Mouse (Mus musculus) liver, embryonic 15.5 days (tissue): ENCODE results near the gene Nrp1. TPM values are rescaled to one million over a fixed set of nuclear protein-coding genes. Genes with fewer than 3 reads are reported as not detected.

Source experiments
- ATAC-seq: fragments of 200-750 bp; cut with Nextera tagmentation; 2 replicates; pipeline ENCODE4 v1.8.0; 2017; ENCODE audit warnings: moderate number of reproducible peaks, mild to moderate bottlenecking, moderate library complexity; ENCODE audit not compliant: insufficient read depth
- H3K27ac ChIP-seq: fragments of 300-500 bp; sonication (generic); replicated peaks from 2 replicates; pipeline ENCODE4 v1.5.1; 2015; ENCODE audit warnings: mild to moderate bottlenecking, inconsistent platforms
- H3K27me3 ChIP-seq: fragments of 300-500 bp; sonication (generic); 2 replicates; pipeline ENCODE4 v1.6.1; 2015; ENCODE audit warnings: mild to moderate bottlenecking, inconsistent platforms
- H3K36me3 ChIP-seq: fragments of 300-500 bp; sonication (generic); replicated peaks from 2 replicates; pipeline ENCODE4 v1.6.1; 2015; ENCODE audit warnings: moderate library complexity, mild to moderate bottlenecking, inconsistent platforms
- H3K4me1 ChIP-seq: fragments of 300-500 bp; sonication (generic); replicated peaks from 2 replicates; pipeline ENCODE4 v1.6.1; 2015; ENCODE audit warnings: inconsistent platforms
- H3K4me2 ChIP-seq: fragments of 300-500 bp; sonication (generic); 2 replicates; pipeline ENCODE4 v1.6.1; 2015; ENCODE audit warnings: moderate library complexity, mild to moderate bottlenecking, inconsistent platforms
- H3K4me3 ChIP-seq: fragments of 300-500 bp; sonication (generic); replicated peaks from 2 replicates; pipeline ENCODE4 v1.5.1; 2015; ENCODE audit warnings: mild to moderate bottlenecking, inconsistent platforms
- H3K9ac ChIP-seq: fragments of 300-500 bp; sonication (generic); 2 replicates; pipeline ENCODE4 v1.6.1; 2015; ENCODE audit warnings: moderate library complexity, mild to moderate bottlenecking, inconsistent platforms
- H3K9me3 ChIP-seq: fragments of 300-500 bp; sonication (generic); replicated peaks from 2 replicates; pipeline ENCODE4 v1.6.1; 2016; ENCODE audit warnings: inconsistent platforms
- WGBS: fragments of 180-500 bp; shearing (Covaris S2); methylation state at CpG from one replicate; pipeline ENCODE4 v1.1.7; 2015; ENCODE audit warnings: mixed read lengths; ENCODE audit not compliant: insufficient replicate concordance; 5-methylcytosine and 5-hydroxymethylcytosine counted together
- polyA plus RNA-seq: library from polyadenylated mRNA; unstranded; fragments of >200 nt; fragmentation: Nextera tagmentation; extraction: Ambion mirVana; gene quantifications from 2 replicates; pipeline ENCODE4 v1.2.1, GENCODE M21; 2015

Gene Nrp1
- polyA plus RNA-seq, 1 experiment from 2014 or later: 11.2 TPM

DNA sequence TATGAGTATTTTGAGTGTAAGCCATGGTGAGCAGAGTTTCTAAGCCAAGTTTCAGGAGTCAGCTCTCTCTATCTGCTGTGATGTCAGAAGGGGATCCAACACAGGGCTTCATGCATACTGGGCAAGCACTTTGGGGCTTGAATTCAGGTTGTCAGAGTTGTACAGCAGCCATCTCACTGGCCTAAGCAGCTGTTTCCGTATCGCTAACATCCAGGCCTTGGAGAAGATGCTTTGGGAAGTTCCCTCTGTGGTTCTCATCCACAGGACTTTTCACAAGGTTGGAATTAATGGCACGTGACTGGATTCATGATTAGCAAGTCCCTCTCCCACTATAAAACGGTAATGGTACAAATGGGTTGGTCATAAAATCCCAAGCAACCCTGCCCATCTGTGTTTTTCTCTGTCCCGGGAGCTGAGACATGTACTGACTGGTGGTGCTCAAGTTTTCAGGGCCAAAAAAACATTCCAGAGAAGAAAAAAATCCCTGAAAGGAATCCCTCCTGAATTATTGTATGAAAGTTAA is 36.3 kb downstream of the Nrp1 start:
- H3K9me3 ChIP-seq: no peaks in the 10 kb centered on the region
- 69% methylated on average over 5 of the region's 5 CpGs for WGBS
- ATAC-seq: no peak

DNA sequence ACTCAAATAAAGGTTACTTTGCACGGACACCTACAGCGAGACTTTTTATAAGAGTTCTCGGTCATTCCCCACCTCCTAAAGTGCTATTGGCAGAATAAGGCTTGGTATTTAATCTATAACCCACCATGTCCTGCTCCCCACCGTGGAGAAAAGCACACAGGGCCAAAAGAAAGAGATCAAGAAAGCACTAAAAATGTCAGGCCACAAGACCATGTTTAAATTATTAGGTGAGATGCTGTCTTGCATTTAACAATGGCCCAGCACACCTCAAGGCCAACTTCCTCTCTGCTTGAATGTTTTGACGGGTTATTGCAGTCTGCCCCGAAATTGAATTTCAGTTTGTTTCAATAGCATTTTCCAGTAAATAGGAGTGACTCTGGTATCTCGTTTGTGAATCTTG is 38.6 kb downstream of the Nrp1 start:
- no peaks in the 10 kb centered on the region for H3K4me1 ChIP-seq
- 44% methylated on average over 7 of the region's 7 CpGs for WGBS
- H3K9ac ChIP-seq: no peak overlapping the region
- H3K27ac ChIP-seq: no peak overlapping the region
- no peaks in the 10 kb centered on the region for H3K9me3 ChIP-seq
- no peak overlapping the region for H3K4me3 ChIP-seq
- H3K4me2 ChIP-seq: no peak overlapping the region
- H3K36me3 ChIP-seq: no peaks in the 10 kb centered on the region
- no peaks in the 10 kb centered on the region for H3K27me3 ChIP-seq
- no peak for ATAC-seq

More for the DNA sequence above, 36.3 kb downstream of the Nrp1 start:
- Histone ChIP-seq H3K4me3 (no peak overlapping the region), H3K27ac (no peak overlapping the region), H3K9ac (no peak overlapping the region), H3K4me2 (no peak overlapping the region), H3K36me3 (no peaks in the 10 kb centered on the region), H3K27me3 (no peaks in the 10 kb centered on the region), H3K4me1 (no peaks in the 10 kb centered on the region)

DNA sequence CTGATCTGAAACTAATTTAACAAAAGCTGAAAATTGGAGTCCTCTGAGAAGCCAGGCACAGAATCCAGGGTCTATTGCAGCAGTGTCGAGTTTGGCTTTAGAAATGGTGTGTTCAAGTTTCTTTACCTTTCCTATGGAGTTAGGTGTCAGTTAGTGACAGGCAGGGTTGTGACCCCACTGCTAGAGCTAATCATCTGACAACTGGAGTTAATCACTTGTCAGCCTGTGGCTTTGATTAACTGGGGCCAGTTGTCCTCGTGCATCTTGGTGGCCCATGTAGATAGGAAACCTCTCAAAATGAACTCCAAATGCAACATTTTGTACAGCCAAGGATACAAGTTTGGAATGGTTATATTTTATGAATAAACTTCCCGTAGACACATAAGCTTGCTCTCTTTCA is 39.0 kb downstream of the Nrp1 start:
- 37% methylated on average over 3 of the region's 3 CpGs for WGBS
- H3K4me3 ChIP-seq: no peak overlapping the region
- no peak for ATAC-seq

DNA sequence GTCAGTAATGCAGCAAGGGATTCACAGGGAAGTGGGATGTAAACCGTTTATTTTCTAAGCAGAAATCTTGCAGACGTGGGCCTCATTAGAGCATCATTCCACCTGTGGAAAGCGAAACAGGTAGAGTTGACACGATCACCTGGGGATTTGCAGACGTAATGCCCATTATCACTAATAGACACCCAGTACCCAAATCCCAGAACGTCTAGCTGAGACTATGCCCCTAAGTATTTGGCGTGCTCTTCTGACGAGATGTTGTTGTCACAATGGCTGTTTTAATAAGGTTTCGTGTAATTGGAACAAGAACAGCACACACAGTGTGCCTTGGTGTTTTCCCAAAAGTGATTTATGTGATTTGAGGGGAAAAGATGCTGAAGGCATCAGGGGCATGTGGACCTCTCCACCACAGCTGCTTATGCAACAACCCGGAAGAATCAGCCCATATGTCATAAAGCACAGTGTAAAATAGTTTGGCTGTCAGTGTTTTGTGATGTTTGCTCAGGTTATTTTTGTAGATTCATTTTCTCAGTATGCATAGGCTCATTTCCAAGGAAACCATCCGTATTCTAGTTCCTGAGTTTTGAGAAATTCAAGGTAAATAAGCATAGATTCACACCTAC is 40.2 kb downstream of the Nrp1 start:
- no peak overlapping the region for H3K4me3 ChIP-seq
- no peak overlapping the region for H3K27ac ChIP-seq
- H3K9me3 ChIP-seq: no peaks in the 10 kb centered on the region
- no peak overlapping the region for H3K9ac ChIP-seq
- ATAC-seq: no peak
- no peaks in the 10 kb centered on the region for H3K36me3 ChIP-seq
- H3K4me2 ChIP-seq: no peak overlapping the region
- WGBS: 66% methylated on average over 11 of the region's 11 CpGs
- no peaks in the 10 kb centered on the region for H3K4me1 ChIP-seq
- no peaks in the 10 kb centered on the region for H3K27me3 ChIP-seq

More for the DNA sequence above, 39.0 kb downstream of the Nrp1 start:
- H3K9ac ChIP-seq: no peak overlapping the region
- no peaks in the 10 kb centered on the region for H3K4me1 ChIP-seq
- no peak overlapping the region for H3K4me2 ChIP-seq
- H3K9me3 ChIP-seq: no peaks in the 10 kb centered on the region
- no peaks in the 10 kb centered on the region for H3K36me3 ChIP-seq
- no peaks in the 10 kb centered on the region for H3K27me3 ChIP-seq
- H3K27ac ChIP-seq: no peak overlapping the region

DNA sequence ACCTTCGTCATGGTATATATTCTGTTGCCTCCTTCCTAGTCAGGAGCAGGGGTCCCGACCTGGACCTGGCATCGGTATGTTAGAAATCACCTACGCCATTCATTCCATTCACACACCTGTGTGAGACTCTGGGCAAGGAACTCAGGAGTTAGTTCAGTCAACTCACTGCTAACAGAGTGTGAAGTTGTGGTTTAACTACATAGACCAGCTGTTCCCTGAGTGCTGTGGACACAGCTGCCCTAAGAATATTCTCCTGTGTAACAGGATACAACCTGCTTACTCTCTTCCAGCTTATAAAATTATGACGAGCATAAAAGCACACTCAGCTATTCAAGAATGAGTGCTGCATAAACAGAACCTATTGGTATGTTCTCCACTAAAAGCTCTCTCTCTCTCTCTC is 41.9 kb downstream of the Nrp1 start:
- Histone ChIP-seq H3K9ac (no peak overlapping the region), H3K27ac (no peak overlapping the region), H3K36me3 (no peaks in the 10 kb centered on the region), H3K9me3 (no peaks in the 10 kb centered on the region), H3K4me1 (no peaks in the 10 kb centered on the region), H3K4me2 (no peak overlapping the region), H3K4me3 (no peak overlapping the region), H3K27me3 (no peaks in the 10 kb centered on the region)
- WGBS: 44% methylated on average over 5 of the region's 5 CpGs
- no peak for ATAC-seq

DNA sequence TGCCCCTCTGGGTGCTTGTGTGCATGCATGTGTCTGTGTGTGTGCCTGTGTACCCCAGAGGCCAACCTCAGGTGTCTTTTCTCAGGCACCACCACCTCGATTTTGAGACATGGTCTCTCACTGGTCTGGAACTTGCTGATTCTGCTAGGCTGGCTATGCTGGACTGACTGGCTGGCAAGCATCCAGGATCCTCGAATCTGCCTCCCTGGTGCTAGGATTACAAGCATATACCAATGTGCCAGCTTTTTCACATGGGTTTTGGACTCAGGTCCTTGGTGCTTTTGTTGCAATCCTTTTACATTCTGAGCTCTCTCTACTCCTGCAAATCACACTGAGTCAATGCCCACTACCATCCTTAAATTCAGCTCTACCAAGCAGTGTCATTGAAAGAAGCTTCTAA is 46.5 kb downstream of the Nrp1 start:
- H3K4me2 ChIP-seq: no peak overlapping the region
- no peaks in the 10 kb centered on the region for H3K36me3 ChIP-seq
- H3K27me3 ChIP-seq: no peaks in the 10 kb centered on the region
- no peak overlapping the region for H3K4me3 ChIP-seq
- no peak for ATAC-seq
- 31% methylated on average over 2 of the region's 2 CpGs for WGBS
- H3K4me1 ChIP-seq: no peaks in the 10 kb centered on the region
- no peak overlapping the region for H3K9ac ChIP-seq
- no peaks in the 10 kb centered on the region for H3K9me3 ChIP-seq
- no peak overlapping the region for H3K27ac ChIP-seq

DNA sequence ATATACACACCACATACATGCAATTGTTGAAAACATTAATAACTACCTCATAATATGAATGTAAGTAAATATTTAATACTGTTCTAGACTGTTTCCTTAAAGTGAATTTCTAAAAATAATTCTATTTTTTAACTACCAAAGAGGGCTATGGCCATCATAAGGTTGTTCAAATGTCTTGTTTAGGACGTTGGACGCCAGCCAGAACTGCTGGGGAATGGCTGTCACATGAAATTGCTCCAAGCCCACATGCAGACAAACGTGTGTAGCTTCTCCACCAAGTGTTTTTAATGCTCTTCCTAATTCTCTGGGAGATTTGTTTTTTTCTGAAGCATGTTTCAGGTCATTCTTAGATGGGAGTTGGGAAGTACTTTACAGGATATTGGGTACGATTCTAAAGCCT is 55.0 kb downstream of the Nrp1 start:
- no peak overlapping the region for H3K4me3 ChIP-seq
- no peaks in the 10 kb centered on the region for H3K9me3 ChIP-seq
- no peak for ATAC-seq
- H3K27me3 ChIP-seq: no peaks in the 10 kb centered on the region
- H3K36me3 ChIP-seq: no peaks in the 10 kb centered on the region
- H3K4me2 ChIP-seq: no peak overlapping the region
- 55% methylated on average over 4 of the region's 4 CpGs for WGBS
- no peaks in the 10 kb centered on the region for H3K4me1 ChIP-seq
- no peak overlapping the region for H3K9ac ChIP-seq
- H3K27ac ChIP-seq: no peak overlapping the region

DNA sequence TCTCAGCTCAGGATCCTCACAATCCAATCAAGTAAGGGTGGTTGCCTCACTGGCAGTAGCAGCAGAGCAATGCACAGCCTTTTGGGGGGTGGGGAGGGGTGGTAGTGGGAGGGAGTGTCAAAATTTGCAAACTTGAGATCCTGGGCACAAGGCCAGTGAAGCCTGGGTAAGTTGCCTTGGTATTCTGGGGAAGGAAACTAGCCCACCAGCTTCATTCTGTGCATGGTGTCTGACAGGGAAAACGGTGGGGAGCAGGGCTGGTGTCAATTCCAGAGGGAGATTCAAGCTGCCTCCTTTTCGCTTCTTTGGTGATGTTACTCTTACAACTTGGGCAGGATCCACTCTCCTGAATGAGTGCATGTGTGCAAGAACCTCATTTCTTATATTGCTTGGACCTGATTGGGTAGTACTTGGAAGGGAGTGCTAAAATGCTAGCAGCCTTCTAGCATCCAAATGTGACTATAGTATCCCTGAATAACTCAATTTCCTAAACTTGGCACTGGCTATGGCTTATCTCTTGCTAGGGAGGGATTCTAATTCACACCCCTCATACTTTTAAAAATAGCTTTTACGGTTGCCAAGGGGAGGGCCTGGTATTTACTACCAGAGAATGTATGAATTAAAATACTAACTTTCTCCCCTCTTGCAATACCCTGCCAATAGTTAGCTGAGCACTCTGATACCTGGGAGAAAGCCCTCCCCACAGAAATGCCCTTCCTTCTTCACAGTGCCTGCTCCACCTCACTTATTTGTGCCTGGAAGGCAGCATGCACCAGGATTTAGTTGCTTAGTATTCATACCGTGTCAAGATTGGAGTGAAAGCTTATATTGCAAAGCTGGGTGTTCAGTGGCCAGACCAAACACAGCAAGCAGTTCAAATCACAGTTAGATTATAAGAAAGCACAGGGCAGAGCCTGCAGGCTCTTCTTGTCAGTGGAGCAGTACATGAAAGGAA is 57.6 kb downstream of the Nrp1 start:
- no peaks in the 10 kb centered on the region for H3K9me3 ChIP-seq
- ATAC-seq: no peak
- no peaks in the 10 kb centered on the region for H3K36me3 ChIP-seq
- 49% methylated on average over 4 of the region's 4 CpGs for WGBS
- H3K27ac ChIP-seq: no peak overlapping the region
- H3K27me3 ChIP-seq: no peaks in the 10 kb centered on the region
- no peak overlapping the region for H3K4me3 ChIP-seq
- no peak overlapping the region for H3K4me2 ChIP-seq
- no peak overlapping the region for H3K9ac ChIP-seq
- H3K4me1 ChIP-seq: no peaks in the 10 kb centered on the region

DNA sequence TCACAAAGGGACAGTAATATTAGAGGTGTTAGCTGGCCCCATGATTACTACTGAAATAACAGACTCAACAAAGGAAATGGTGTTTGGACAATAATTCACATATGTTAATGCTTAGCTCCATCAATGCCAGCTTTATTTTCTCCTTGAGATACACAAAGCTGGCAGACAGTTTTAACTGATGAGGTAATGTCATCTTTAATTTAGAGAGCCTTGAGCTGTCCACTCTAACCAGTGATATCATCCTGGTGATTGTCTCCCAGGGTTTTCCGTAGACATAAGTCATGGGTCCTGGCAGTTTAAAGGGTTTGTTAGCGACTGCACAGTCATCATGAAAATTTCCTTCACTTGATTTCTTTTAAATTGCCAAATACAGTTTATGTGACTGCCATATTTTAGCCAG is 58.5 kb downstream of the Nrp1 start:
- H3K36me3 ChIP-seq: no peaks in the 10 kb centered on the region
- H3K4me2 ChIP-seq: no peak overlapping the region
- H3K27me3 ChIP-seq: no peaks in the 10 kb centered on the region
- WGBS: 61% methylated on average over 2 of the region's 2 CpGs
- ATAC-seq: no peak
- H3K9me3 ChIP-seq: no peaks in the 10 kb centered on the region
- H3K9ac ChIP-seq: no peak overlapping the region
- H3K4me1 ChIP-seq: no peaks in the 10 kb centered on the region
- H3K4me3 ChIP-seq: no peak overlapping the region
- H3K27ac ChIP-seq: no peak overlapping the region

DNA sequence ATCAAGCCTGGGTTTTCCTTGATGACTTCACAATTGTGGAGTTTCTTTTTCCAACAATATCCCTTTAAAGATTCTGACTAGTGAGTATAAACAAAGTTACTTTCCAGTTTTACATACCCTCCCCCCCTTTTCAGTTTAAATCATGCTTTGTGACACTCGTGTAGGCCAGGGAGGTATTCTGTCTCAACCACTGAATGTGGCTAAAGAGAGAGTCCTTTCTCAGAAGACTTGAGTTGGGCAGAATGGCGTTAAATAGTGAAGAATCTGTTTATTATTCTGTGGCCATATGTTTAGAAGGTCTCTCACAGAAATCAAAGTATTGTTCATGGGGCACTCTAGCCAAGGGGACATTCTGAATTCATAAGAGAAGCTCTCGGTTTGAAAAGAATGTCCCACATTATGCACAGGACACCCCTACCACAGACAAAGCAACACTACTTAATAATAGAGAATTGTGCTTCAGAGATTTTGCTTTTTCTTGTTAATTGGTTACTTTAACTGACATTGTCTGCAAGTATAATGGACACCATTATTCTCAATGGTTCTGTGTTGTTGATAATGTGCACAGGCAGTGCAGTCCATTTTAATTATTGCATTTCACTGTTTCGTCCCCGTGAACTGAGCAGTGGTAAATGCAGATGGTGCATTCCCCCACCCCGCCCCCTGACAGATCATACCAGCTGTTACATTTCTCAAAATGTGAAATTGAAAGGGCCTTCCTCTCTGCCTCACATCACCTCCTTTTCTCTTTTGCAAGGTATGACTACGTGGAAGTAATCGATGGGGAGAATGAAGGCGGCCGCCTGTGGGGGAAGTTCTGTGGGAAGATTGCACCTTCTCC is 59.8 kb downstream of the Nrp1 start:
- WGBS: 54% methylated on average over 10 of the region's 10 CpGs
- Histone ChIP-seq H3K27ac (no peak overlapping the region), H3K4me3 (no peak overlapping the region), H3K4me2 (no peak overlapping the region), H3K9me3 (no peaks in the 10 kb centered on the region), H3K9ac (no peak overlapping the region), H3K4me1 (no peaks in the 10 kb centered on the region), H3K27me3 (no peaks in the 10 kb centered on the region), H3K36me3 (no peaks in the 10 kb centered on the region)
- no peak for ATAC-seq

DNA sequence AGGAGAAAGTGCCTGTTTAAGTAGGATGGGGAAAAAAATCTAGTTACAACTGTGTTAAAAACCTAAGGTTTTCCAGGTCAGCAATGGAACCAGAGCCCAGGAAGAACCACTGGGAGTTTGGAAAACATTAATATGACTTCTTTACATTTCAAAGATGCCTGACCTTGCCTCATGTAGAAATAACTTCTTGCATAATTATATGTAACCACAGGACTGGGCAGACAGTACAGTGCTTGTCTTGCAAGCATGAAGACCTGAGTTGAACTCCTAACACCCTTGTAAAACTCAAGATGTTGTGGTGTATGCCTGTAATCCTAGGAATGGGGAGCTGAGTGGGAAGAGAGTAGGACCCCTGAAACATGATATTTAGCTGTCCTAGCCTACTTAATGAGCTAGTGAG is 61.6 kb downstream of the Nrp1 start:
- Histone ChIP-seq H3K4me2 (no peak overlapping the region), H3K27ac (no peak overlapping the region), H3K4me1 (0 out of 2 replicates have a peak, but pooled peaks cover 4% of the 10 kb centered on the region), H3K9me3 (no peaks in the 10 kb centered on the region), H3K9ac (no peak overlapping the region), H3K27me3 (no peaks in the 10 kb centered on the region), H3K4me3 (no peak overlapping the region), H3K36me3 (no peaks in the 10 kb centered on the region)
- ATAC-seq: no peak
